ENCODE assay signal across 8 mouse cellular contexts in genomic region chr9:66975239-66975645, GRCm38 (mm10). TPM values are rescaled to one million over a fixed set of nuclear protein-coding genes. Genes with fewer than 3 reads are reported as not detected.
DNase-seq lines count a peak whose midpoint lies in the region; ATAC-seq and TF ChIP-seq lines count a peak whose summit lies in the region.

TSS of gene Lactb (minus strand) at chr9:66975484.

- H3K27me3 ChIP-seq in forebrain, embryonic 11.5 days (ENCODE audit: control insufficient read depth, insufficient read depth, low read length): no peaks in the 10 kb centered on the region
- H3K27me3 ChIP-seq in heart, embryonic 16.5 days (ENCODE audit: control insufficient read depth, insufficient read depth, low read length): no peaks in the 10 kb centered on the region
- H3K27me3 ChIP-seq in liver, embryonic 16.5 days (ENCODE audit: control insufficient read depth, insufficient read depth, low read depth, low read length): no peaks in the 10 kb centered on the region
- no peaks in the 10 kb centered on the region for H3K27me3 ChIP-seq in neural tube, embryonic 13.5 days
- H3K27me3 ChIP-seq in testis, adult 2 months (ENCODE audit: control insufficient read depth, insufficient read depth, low read length): no peaks in the 10 kb centered on the region

- H3K9me3 ChIP-seq in forebrain, embryonic 11.5 days (ENCODE audit: control insufficient read depth, low read length): no peaks in the 10 kb centered on the region
- H3K9me3 ChIP-seq in heart, embryonic 16.5 days (replicated peaks; ENCODE audit: control insufficient read depth, low read length): no peaks in the 10 kb centered on the region
- H3K9me3 ChIP-seq in liver, embryonic 16.5 days (replicated peaks; ENCODE audit: control insufficient read depth, low read length): no peaks in the 10 kb centered on the region
- no peaks in the 10 kb centered on the region for H3K9me3 ChIP-seq in neural tube, embryonic 13.5 days

- H3K4me1 ChIP-seq in forebrain, embryonic 11.5 days (replicated peaks; ENCODE audit: control insufficient read depth, insufficient read depth, low read length): no peaks in the 10 kb centered on the region
- peaks cover 7% of the 10 kb centered on the region for H3K4me1 ChIP-seq in heart, embryonic 16.5 days (ENCODE audit: control insufficient read depth, insufficient read depth, low read length)
- peaks cover 6% of the 10 kb centered on the region for H3K4me1 ChIP-seq in liver, embryonic 16.5 days (ENCODE audit: control insufficient read depth, low read depth, low read length)
- H3K4me1 ChIP-seq in neural tube, embryonic 13.5 days (replicated peaks): peaks cover 11% of the 10 kb centered on the region
- H3K4me1 ChIP-seq in testis, adult 2 months (ENCODE audit: control insufficient read depth, insufficient read depth, low read length): peaks cover 2% of the 10 kb centered on the region; the same call in 1 of the 2 replicates

- WGBS in forebrain, embryonic 11.5 days: under 1% methylated on average over 32 of the region's 32 CpGs
- 0% methylated on average over 28 of the region's 32 CpGs for WGBS in heart, embryonic 16.5 days
- under 1% methylated on average over 30 of the region's 32 CpGs for WGBS in liver, embryonic 16.5 days (ENCODE audit: insufficient replicate concordance)
- WGBS in neural tube, embryonic 13.5 days: 2% methylated on average over 32 of the region's 32 CpGs

- H3K27ac ChIP-seq in forebrain, embryonic 11.5 days (ENCODE audit: low read depth, low read length): peak within 1 kb of the TSS; percentile 44
- peak within 1 kb of the TSS; percentile 86 for H3K27ac ChIP-seq in heart, embryonic 16.5 days (ENCODE audit: low read length)
- H3K27ac ChIP-seq in liver, embryonic 16.5 days (ENCODE audit: low read length): peak within 1 kb of the TSS; percentile 89
- H3K27ac ChIP-seq in neural tube, embryonic 13.5 days (replicated peaks): peak within 1 kb of the TSS; percentile 91
- peak within 1 kb of the TSS; percentile 41 for H3K27ac ChIP-seq in testis, adult 2 months (ENCODE audit: control insufficient read depth, insufficient read depth, low read depth, low read length)

- H3K4me2 ChIP-seq in forebrain, embryonic 11.5 days (ENCODE audit: low read depth, low read length, severe bottlenecking): peak within 1 kb of the TSS; percentile 51
- peak within 1 kb of the TSS; percentile 87 for H3K4me2 ChIP-seq in heart, embryonic 16.5 days (ENCODE audit: low read depth, low read length)
- peak within 1 kb of the TSS; percentile 100 for H3K4me2 ChIP-seq in liver, embryonic 16.5 days (ENCODE audit: low read depth, low read length)
- peak within 1 kb of the TSS; percentile 64 for H3K4me2 ChIP-seq in neural tube, embryonic 13.5 days

- peak within 1 kb of the TSS; percentile 41 for H3K9ac ChIP-seq in forebrain, embryonic 11.5 days (ENCODE audit: low read length)
- peak within 1 kb of the TSS; percentile 86 for H3K9ac ChIP-seq in heart, embryonic 16.5 days (ENCODE audit: low read length)
- peak within 1 kb of the TSS; percentile 81 for H3K9ac ChIP-seq in liver, embryonic 16.5 days (ENCODE audit: low read depth, low read length)
- H3K9ac ChIP-seq in neural tube, embryonic 13.5 days: peak within 1 kb of the TSS; percentile 90

- ATAC-seq in forebrain, embryonic 11.5 days (replicated peaks; ENCODE audit: low FRiP score): peak; percentile 97
- peak; percentile 99 for ATAC-seq in heart, embryonic 16.5 days (replicated peaks; ENCODE audit: extremely low read depth, insufficient read depth, low FRiP score)
- peak; percentile 98 for ATAC-seq in liver, embryonic 16.5 days (ENCODE audit: low read depth)
- peak; percentile 99 for ATAC-seq in neural tube, embryonic 13.5 days (ENCODE audit: low read depth)

- no peak for TF ChIP-seq CTCF in testis, adult 2 months (IDR thresholded peaks at IDR 0.05; ENCODE audit: control insufficient read depth, insufficient read depth, insufficient replicate concordance, low read depth, low read length)

- DNase-seq in CD8-positive naive resting alpha-beta T cell, adult 2 months (ENCODE audit: low read depth in 2 of 2, low spot score in 2 of 2): peak; percentile 87 to 92
- DNase-seq in c-Kit-positive CD71-negative TER-119-negative erythroid progenitor cells, embryonic 14.5 days (ENCODE audit: low read depth): peak; percentile 77
- peak; percentile 98 for DNase-seq in forebrain, embryonic 11.5 days (ENCODE audit: low spot score)
- peak; percentile 98 to 99 for DNase-seq in kidney, postnatal 4 days

- peak; percentile 48; the same call in 1 of the 2 replicates for TF ChIP-seq POLR2A in testis, adult 2 months (IDR thresholded peaks at IDR 0.05; ENCODE audit: control insufficient read depth, low read depth, low read length)

- no peaks in the 10 kb centered on the region for H3K36me3 ChIP-seq in forebrain, embryonic 11.5 days (ENCODE audit: control insufficient read depth, insufficient read depth, low read length)
- H3K36me3 ChIP-seq in heart, embryonic 16.5 days (ENCODE audit: control insufficient read depth, insufficient read depth): peaks cover under 1% of the 10 kb centered on the region; the same call in 1 of the 2 replicates
- H3K36me3 ChIP-seq in liver, embryonic 16.5 days (ENCODE audit: control insufficient read depth, insufficient read depth): 0 out of 2 replicates have a peak, but pooled peaks cover under 1% of the 10 kb centered on the region
- H3K36me3 ChIP-seq in neural tube, embryonic 13.5 days: peaks cover 13% of the 10 kb centered on the region
- no peaks in the 10 kb centered on the region; the same call in 1 of the 2 replicates for H3K36me3 ChIP-seq in testis, adult 2 months (ENCODE audit: control insufficient read depth, insufficient read depth, low read length)

- H3K4me3 ChIP-seq in forebrain, embryonic 11.5 days (ENCODE audit: low read depth, low read length): peak within 1 kb of the TSS; percentile 59
- peak within 1 kb of the TSS; percentile 88 for H3K4me3 ChIP-seq in heart, embryonic 16.5 days (ENCODE audit: low read length)
- H3K4me3 ChIP-seq in liver, embryonic 16.5 days (ENCODE audit: low read depth, low read length): peak within 1 kb of the TSS; percentile 90
- H3K4me3 ChIP-seq in neural tube, embryonic 13.5 days: peak within 1 kb of the TSS; percentile 93
- H3K4me3 ChIP-seq in testis, adult 2 months (ENCODE audit: control insufficient read depth, low read depth, low read length): peak within 1 kb of the TSS; percentile 86

RNA-seq across cellular contexts. Expression of gene Lactb, which starts in this region (rescaled TPM):
- 9.1 and 11.1 TPM in 2 replicates for polyA plus RNA-seq in forebrain, embryonic 11.5 days (2014; fragmentation: Nextera tagmentation; extraction: Ambion mirVana)
- polyA plus RNA-seq in heart, embryonic 16.5 days (2015; fragmentation: Nextera tagmentation; extraction: Ambion mirVana): 5.4 and 6.3 TPM in 2 replicates
- 3.6 and 4.4 TPM in 2 replicates for polyA plus RNA-seq in liver, embryonic 16.5 days (2015; fragmentation: Nextera tagmentation; extraction: Ambion mirVana)
- 11.4 and 13.3 TPM in 2 replicates for polyA plus RNA-seq in neural tube, embryonic 13.5 days (2015; fragmentation: Nextera tagmentation; extraction: Ambion mirVana)
- polyA plus RNA-seq in testis, adult 2 months (2012; rRNA removed): 3.9 and 5.2 TPM in 2 replicates

Comparison
In these comparisons a context has a peak if more than half of its experiments do, and no peak if none do; other contexts are left out.
1. Peak in every context shown above with its lines: DNase-seq, ATAC-seq, H3K4me3 ChIP-seq and H3K27ac ChIP-seq.
2. H3K27ac ChIP-seq: peak in every context shown above with its lines; median percentile 91 in neural tube, embryonic 13.5 days; 89 in liver, embryonic 16.5 days; 86 in heart, embryonic 16.5 days; 44 in forebrain, embryonic 11.5 days; 41 in testis, adult 2 months.